Mouse (Mus musculus): Measurements from ENCODE around the gene Gm38393. TPM values are rescaled to one million over a fixed set of nuclear protein-coding genes. Genes with fewer than 3 reads are reported as not detected.

The Gm38393 gene
- 0.46 TPM for polyA plus RNA-seq (2015; fragmentation: Illumina TruSeq; extraction: RNeasy Lipid Tissue Mini Kit (QIAGEN cat#74804); ENCODE audit: insufficient read depth, low replicate concordance)

DNA sequence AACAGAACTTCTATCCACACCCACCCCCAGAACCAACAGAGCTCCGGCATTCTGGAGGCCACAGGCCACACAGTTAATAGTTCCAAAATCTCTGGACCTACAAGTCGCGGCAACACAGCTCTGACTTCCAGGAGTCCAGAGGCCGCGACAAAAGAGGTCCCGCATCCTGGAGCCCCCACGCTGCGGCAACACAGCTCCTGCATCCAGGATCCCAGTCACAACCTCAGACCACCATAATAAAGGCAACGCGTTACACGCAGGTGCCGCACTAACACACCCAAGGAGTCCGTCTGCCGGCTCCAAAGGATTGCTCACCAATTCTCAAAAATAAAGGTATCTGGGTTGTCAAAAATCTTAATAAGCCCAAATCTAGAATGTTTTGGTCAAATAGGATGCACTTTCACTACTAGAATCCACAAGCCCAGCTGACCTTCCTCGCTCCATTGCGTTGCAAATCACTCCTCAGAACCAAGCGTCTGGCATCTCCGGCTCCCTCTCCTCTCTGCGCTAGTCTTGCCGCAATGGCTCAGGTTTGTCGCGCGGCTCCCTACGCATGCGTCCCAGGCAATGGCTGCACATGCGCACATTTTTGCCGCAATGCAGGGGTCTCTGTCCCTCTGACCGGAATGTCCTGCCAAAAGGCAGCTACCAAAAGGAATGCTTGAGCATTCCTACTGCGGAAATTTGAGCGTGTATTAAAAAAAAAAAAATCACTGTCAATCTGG, at the start of gene Gm38393, which contains the start of gene Snurf:
Gene Gm38393 (minus strand): TSS at position 459 of the 725 bp plus-strand sequence.
Gene Snurf (minus strand): TSS at position 444 of the 725 bp plus-strand sequence.

Other genes starting within 250 kb of the Gm38393 start
- gene Snurf, start within 50 bp of the Gm38393 start, polyA plus RNA-seq (2015; fragmentation: Illumina TruSeq; extraction: RNeasy Lipid Tissue Mini Kit (QIAGEN cat#74804); ENCODE audit: insufficient read depth, low replicate concordance), result not detected
- gene Snrpn, start 135.2 kb upstream of the Gm38393 start, polyA plus RNA-seq (2015; fragmentation: Illumina TruSeq; extraction: RNeasy Lipid Tissue Mini Kit (QIAGEN cat#74804); ENCODE audit: insufficient read depth, low replicate concordance), result 2.9 TPM

Data from spleen, adult 10 weeks (tissue).